14 mouse cellular contexts compared by ENCODE assay signal in genomic region chr11:108897034-108897433, GRCm38 (mm10).
"Had no signal": no experiment of that assay in that cellular context is flagged by ENCODE, and none has a peak within 500 bp of the region (broad histone marks: within the 10 kb centered on the region; RNA-seq: fewer than 3 reads in every experiment).

No protein-coding gene starts in this region.

- H3K9me3 ChIP-seq: kidney, embryonic 15.5 days; limb, embryonic 15.5 days; neural tube, embryonic 15.5 days; stomach, embryonic 15.5 days had no signal

- H3K9ac ChIP-seq: kidney, embryonic 15.5 days; limb, embryonic 15.5 days; liver, embryonic 14.5 days; neural tube, embryonic 15.5 days; stomach, embryonic 15.5 days had no signal

- H3K4me3 ChIP-seq: kidney, embryonic 15.5 days; left cerebral cortex, adult 2 months; limb, embryonic 15.5 days; myocyte; neural tube, embryonic 15.5 days; stomach, embryonic 15.5 days had no signal

- H3K27ac ChIP-seq: kidney, embryonic 15.5 days; left cerebral cortex, adult 2 months; limb, embryonic 15.5 days; liver, embryonic 14.5 days; neural tube, embryonic 15.5 days; stomach, embryonic 15.5 days had no signal

- H3K4me2 ChIP-seq: kidney, embryonic 15.5 days; limb, embryonic 15.5 days; neural tube, embryonic 15.5 days; stomach, embryonic 15.5 days had no signal

- H3K27me3 ChIP-seq: limb, embryonic 15.5 days; neural tube, embryonic 15.5 days; stomach, embryonic 15.5 days had no signal

- H3K36me3 ChIP-seq: kidney, embryonic 15.5 days; limb, embryonic 15.5 days; neural tube, embryonic 15.5 days; stomach, embryonic 15.5 days had no signal

- DNase-seq: kidney, postnatal 25 days; lung, adult 18-20 months; midbrain, embryonic 14.5 days; retina, postnatal 1 day; right cerebral cortex, postnatal 14 days; thymus, adult 2 months; thymus, postnatal 25 days had no signal
